Mouse (Mus musculus): ENCODE results near the gene Slfn8.
"Not testable (repeated sequence)": the region's sequence is repeated elsewhere in the genome, so short reads cannot be mapped to it uniquely, and the experiment has no call there.

Slfn8 gene

GRCm38 (mm10) chr11:82991469-82992166, 29.0 kb downstream of the Slfn8 start, which contains the start of gene Slfn9:
Gene Slfn9, minus strand, starts transcription at chr11:82991830.
- DNase-seq = peak; percentile 49

DNA sequence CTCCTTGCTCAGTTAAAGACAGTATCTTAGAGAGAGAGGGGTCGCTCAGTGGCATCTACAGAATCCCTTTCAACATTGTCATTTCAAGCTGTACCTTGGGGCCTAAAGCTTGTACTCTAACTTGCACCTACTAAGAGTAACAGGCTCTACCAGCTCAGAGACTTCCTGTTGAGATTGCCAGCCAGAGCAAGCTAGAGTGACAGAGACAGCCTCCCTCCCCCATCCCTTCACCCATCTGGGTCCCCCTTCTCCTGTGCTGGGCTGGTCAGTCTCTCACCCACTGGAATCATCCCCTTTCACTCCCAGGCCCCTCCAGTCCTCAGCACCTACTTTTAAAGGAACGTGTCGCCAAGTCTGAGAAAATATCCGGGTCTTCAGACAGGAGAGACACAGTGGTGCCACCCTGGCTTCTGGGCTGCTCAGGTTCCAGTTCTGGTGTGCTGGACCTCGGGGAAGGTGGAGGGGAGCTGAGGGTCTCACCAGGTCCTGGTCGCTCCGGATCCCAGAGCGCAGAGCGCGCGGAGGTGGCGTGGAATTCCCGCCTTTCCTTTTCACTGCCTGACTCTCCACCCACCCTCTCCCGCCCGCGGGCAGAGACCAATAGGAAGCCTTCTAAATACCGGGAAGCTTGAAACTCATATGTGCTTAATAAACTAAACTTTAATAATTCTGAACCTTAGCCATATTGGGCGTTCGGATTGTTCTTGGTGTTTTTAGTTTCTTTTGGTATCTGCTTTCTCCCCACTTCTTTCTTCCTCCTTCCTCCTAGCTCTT, 29.8 kb downstream of the Slfn8 start:
- DNase-seq = peak; percentile 60

DNA sequence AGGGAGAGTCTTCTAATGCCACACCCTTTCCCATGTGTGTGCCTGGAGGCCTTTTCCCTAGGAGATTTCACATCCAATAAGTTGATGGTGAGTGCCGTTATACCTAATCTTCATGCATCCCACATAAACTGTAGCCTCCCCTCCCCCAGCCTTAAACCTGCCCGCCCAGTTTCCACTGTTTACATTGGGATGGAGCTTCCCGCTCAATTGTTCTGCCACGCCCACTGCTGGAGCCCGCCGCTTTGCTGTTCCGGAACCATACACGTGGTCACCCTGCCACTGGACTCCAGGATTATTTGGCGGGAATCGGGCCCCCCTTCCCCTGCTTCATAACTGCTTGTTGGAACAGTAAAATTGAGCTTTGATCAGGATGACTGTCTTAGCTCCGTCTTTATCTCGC, 31.3 kb downstream of the Slfn8 start:
- peak; percentile 56 for DNase-seq

GRCm38 (mm10) chr11:82987621-82988020, 33.0 kb downstream of the Slfn8 start:
- DNase-seq = no peak

- no peak for DNase-seq
Observed at GRCm38 (mm10) chr11:82983193-82983592, 37.4 kb downstream of the Slfn8 start.

- DNase-seq = not testable (repeated sequence)
Observed at GRCm38 (mm10) chr11:82982409-82982808, 38.2 kb downstream of the Slfn8 start.

GRCm38 (mm10) chr11:82973916-82974315, 46.7 kb downstream of the Slfn8 start:
- peak; percentile 9 for DNase-seq

DNA sequence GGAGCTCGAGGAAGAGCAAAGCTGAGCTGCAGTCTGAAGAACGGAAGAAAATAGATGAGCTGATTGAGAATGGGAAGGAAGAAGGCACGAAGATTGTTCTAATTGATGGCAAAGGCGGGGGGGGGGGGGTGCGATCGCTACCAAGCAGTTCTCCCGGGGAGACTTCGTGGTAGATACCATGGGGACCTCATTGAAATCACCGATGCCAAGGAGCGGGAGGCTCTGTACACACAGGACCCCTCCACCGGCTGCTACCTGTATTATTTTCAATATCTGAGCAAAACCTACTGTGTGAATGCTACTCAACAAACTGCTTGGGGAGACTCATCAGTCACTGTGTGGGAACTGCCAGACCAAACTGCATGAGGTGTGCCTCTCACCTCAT, 49.0 kb downstream of the Slfn8 start:
- DNase-seq = no peak

- DNase-seq = peak; percentile 36
Observed at GRCm38 (mm10) chr11:82970712-82971589, 49.7 kb downstream of the Slfn8 start.

GRCm38 (mm10) chr11:82962215-82962614, 58.4 kb downstream of the Slfn8 start:
- DNase-seq = no peak

GRCm38 (mm10) chr11:82961743-82962142, 58.9 kb downstream of the Slfn8 start:
- DNase-seq = no peak

- DNase-seq = no peak
Observed at GRCm38 (mm10) chr11:82959613-82960012, 61.0 kb downstream of the Slfn8 start.

- DNase-seq = no peak
Observed at GRCm38 (mm10) chr11:82956925-82957324, 63.7 kb downstream of the Slfn8 start.

DNA sequence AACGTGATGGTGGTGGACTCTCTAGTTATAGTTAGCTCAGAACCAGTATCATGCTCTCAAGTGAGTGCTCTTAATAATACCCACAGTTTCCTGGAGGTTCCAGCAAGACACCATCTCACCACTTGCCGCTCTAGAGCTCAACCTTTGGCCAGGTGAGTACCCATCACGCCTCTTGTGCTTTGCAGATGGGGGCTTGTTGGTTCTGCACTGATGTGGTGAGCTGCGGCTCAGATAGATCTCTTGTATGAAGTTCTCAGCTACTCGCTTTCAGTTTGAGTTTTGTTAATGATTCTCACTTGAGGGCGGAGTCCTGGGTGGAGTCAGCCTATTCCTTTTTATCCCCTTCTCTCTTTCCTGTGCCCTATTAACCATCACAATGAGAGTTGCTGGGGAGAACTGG, 66.0 kb downstream of the Slfn8 start:
- DNase-seq = no peak

DNA sequence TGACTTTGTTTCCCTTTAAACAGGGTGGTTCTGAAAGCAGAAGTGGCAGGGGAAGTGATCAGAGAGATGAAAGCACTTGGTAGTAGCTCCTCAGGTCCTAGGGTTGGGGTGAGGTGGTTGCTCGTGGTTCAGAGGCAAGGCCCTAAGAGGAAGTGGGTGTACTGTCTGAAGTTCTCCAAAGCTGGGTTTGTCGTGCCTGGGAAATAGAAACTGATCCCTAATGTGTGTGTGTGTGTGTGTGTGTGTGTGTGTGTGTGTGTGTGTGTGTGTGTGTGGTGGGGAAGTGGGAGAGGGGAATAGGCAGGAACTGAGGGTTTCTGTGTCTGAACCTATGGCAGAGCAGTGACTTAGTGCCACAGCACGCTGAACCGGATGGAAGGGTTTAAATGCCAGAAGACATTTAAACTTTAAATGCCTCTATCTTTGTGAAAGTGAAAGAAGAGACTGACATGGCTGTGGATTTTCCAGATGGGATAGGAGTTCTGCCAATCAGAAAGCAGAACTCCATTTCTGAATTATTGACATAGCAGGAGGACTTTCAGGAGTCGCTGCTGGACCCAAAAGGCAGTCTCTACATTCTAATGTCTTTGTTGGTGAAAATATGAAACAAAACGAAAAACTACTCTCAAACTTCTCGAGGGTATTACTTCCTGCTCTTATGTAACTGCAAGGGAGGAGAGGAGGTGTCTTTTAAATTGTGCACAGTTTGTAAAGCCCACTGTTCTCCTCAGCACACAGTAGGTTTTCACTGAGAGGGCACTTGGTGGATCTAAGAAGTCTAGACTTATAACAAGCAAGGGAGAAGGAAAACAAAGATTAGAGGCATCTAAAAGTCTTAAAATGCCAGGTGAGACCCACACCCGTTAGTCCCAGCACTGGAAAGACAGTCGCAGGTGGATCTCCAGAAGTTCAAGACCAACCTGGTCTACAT, 67.7 kb downstream of the Slfn8 start:
- DNase-seq = peak; percentile 13
